Mouse (Mus musculus) liver, embryonic 12.5 days (tissue): ENCODE measurements around the gene Arhgap27. TPM values are rescaled to one million over a fixed set of nuclear protein-coding genes. Genes with fewer than 3 reads are reported as not detected.
A peak's percentile ranks its signal among the peaks of the same experiment; 100 is the strongest.

Source experiments
- ATAC-seq: fragments of 200-750 bp; cut with Nextera tagmentation; 2 replicates; pipeline ENCODE4 v1.8.0; 2017; ENCODE audit warnings: moderate number of reproducible peaks, mild to moderate bottlenecking, moderate library complexity
- H3K27ac ChIP-seq: fragments of 300-500 bp; sonication (generic); 2 replicates; pipeline ENCODE4 v1.5.1; 2016; ENCODE audit warnings: mild to moderate bottlenecking
- H3K27me3 ChIP-seq: fragments of 300-500 bp; sonication (generic); replicated peaks from 2 replicates; pipeline ENCODE4 v1.6.1; 2016; ENCODE audit warnings: mild to moderate bottlenecking, moderate library complexity
- H3K36me3 ChIP-seq: fragments of 300-500 bp; sonication (generic); 2 replicates; pipeline ENCODE4 v1.6.1; 2016; ENCODE audit warnings: mild to moderate bottlenecking, moderate library complexity
- H3K4me1 ChIP-seq: fragments of 300-500 bp; sonication (generic); 2 replicates; pipeline ENCODE4 v1.6.1; 2016
- H3K4me2 ChIP-seq: fragments of 300-500 bp; sonication (generic); 2 replicates; pipeline ENCODE4 v1.6.1; 2016; ENCODE audit warnings: mild to moderate bottlenecking, moderate library complexity
- H3K4me3 ChIP-seq: fragments of 300-500 bp; sonication (generic); 2 replicates; pipeline ENCODE4 v1.5.1; 2016; ENCODE audit warnings: mild to moderate bottlenecking, moderate library complexity
- H3K9ac ChIP-seq: fragments of 300-500 bp; sonication (generic); 2 replicates; pipeline ENCODE4 v1.6.1; 2016; ENCODE audit warnings: mild to moderate bottlenecking, moderate library complexity
- H3K9me3 ChIP-seq: fragments of 300-500 bp; sonication (generic); replicated peaks from 2 replicates; pipeline ENCODE4 v1.6.1; 2016; ENCODE audit warnings: mild to moderate bottlenecking, moderate library complexity
- WGBS: fragments of 180-500 bp; shearing (Covaris S2); methylation state at CpG from one replicate; pipeline ENCODE4 v1.1.7; 2016; ENCODE audit not compliant: insufficient replicate concordance; 5-methylcytosine and 5-hydroxymethylcytosine counted together
- polyA plus RNA-seq: library from polyadenylated mRNA; unstranded; fragments of >200 nt; fragmentation: Nextera tagmentation; extraction: Ambion mirVana; gene quantifications from 2 replicates; pipeline ENCODE4 v1.2.1, GENCODE M21; 2016

The Arhgap27 gene
- polyA plus RNA-seq, 1 experiment from 2014 or later = 4.0 TPM

DNA sequence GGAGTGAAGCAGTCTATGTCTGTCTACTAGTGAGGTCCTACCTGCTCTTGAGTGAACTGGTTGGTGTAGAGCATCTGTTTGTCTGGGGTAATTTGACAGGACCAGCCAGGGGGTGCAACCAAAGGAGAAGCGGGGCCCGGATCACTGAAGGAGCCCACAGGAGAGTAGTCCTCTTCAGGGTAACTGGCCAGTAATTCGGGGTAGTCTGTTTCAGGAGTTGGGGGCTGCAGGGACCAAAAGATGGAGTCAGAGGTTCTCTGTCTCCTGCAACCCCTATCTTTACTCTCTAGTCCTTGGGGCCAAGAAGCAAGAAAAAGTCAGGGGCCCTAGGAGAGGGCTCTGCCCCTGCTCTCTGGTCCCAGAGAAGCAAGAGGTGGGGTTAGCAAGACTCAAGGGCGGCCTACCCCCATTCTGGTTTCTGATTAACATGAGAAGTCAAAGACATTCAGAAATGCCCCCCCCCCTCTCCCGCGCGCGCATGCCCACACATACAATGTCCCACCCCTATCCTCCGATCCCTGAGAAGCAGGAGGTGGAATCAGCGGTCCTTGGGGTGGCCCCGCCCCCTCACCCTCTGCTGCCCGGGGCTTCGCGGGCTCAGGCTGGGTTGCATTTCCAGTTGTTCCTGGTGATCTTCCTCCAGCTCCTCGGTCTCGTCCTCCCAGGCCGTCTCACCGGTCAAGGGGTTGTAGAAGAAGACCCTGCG is 23.9 kb downstream of the Arhgap27 start:
- no peak overlapping the region for H3K9ac ChIP-seq
- no peak; the same call in 1 of the 2 replicates for ATAC-seq
- no peak overlapping the region for H3K27ac ChIP-seq

DNA sequence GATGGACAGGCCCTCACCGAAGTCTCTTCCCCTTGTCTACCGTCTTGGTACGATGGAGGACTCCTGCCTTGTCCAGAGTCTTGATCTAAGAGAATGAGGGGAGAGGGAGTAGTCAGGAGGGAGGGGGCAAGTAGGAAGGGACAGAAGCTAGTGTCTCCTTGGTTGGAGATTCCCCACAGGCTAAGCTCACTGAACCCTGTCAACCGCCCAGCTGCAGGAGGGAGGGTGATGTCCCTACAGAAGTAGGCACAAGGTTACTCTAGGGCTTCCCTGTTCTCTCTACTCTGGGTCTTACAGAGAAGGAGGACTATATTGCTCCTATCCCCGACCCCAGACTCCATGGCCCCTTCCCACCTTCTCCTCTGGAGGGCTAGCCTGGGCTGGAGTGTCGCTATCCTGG is 24.8 kb downstream of the Arhgap27 start:
- no peak overlapping the region for H3K4me3 ChIP-seq
- H3K4me2 ChIP-seq = no peak overlapping the region
- no peak overlapping the region for H3K27ac ChIP-seq
- no peak overlapping the region for H3K9ac ChIP-seq
- H3K27me3 ChIP-seq = peaks cover 9% of the 10 kb centered on the region
- H3K36me3 ChIP-seq = no peaks in the 10 kb centered on the region
- ATAC-seq = no peak
- H3K4me1 ChIP-seq = peaks cover 5% of the 10 kb centered on the region
- whole genome bisulfite sequencing = 73% methylated on average over 6 of the region's 6 CpGs
- no peaks in the 10 kb centered on the region for H3K9me3 ChIP-seq

More for the DNA sequence above, 23.9 kb downstream of the Arhgap27 start:
- Histone ChIP-seq H3K36me3 (no peaks in the 10 kb centered on the region), H3K4me2 (peak overlapping the region; percentile 11), H3K27me3 (peaks cover under 1% of the 10 kb centered on the region), H3K9me3 (no peaks in the 10 kb centered on the region), H3K4me1 (peaks cover 4% of the 10 kb centered on the region; the same call in 1 of the 2 replicates), H3K4me3 (no peak overlapping the region)
- WGBS = 70% methylated on average over 19 of the region's 19 CpGs

DNA sequence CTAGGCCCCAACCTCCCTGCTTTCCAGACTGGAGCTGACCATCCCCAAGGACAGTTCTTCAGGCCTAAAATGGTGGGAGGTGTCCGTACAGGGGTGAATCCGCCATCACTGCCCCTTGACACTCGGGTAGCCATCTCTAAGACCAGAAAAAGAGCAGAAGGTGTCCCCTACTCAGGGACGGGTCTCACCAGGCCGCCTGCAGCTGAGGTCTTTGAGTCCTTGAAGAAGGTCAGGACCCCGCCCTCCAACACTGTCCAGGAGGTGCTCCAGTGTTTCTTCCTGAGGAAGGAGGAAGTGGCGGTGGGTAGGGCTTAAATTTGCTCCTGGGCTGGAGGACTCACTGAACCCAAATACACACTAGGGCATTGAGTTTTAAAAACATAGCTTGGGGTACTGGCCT is 25.4 kb downstream of the Arhgap27 start:
- Histone ChIP-seq H3K9ac (no peak overlapping the region), H3K4me3 (no peak overlapping the region), H3K9me3 (no peaks in the 10 kb centered on the region), H3K4me1 (peaks cover 9% of the 10 kb centered on the region), H3K27ac (no peak overlapping the region), H3K27me3 (peaks cover 15% of the 10 kb centered on the region), H3K4me2 (no peak overlapping the region), H3K36me3 (no peaks in the 10 kb centered on the region)
- ATAC-seq = no peak
- 65% methylated on average over 7 of the region's 7 CpGs for WGBS

DNA sequence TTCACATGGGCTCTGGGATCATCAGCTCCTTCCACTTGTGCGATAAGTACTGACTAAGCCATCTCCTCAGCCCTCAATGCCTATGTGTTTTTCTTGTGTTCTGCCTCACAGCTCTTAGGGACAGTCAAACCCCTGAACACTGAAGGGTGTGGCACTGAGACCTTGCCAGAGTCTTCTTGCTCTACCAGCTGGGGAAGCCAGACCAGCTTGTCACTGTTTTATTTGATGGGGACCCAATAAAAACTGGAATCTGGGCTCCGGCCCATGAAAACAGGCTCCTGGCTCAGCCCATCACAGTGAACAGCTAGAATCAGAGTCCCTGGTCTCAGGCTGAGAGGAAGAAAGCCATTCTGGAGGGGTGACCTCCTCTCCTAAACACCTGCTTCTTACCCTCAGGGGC is 26.3 kb downstream of the Arhgap27 start:
- 77% methylated on average over 2 of the region's 2 CpGs for WGBS

DNA sequence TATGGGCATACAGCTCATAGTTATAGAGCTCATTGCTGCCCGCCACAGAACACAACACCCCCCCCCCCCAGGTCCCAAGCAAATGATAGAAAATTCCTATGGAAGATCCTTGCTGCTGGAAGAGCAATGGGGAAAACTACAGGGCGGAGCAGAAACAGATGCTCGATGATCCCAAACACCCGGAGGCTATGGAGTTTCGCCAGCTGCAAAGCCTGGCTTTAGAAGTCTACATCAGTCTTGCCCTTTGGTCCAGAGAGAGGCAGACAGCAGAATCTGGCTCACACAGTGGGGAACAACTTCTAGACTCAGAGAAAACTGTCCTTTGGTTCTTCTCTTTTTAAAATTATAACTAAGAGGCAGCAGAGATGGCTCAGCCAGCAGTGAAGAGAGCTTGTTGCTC is 27.9 kb downstream of the Arhgap27 start:
- Histone ChIP-seq H3K4me3 (no peak overlapping the region), H3K27me3 (peaks cover 20% of the 10 kb centered on the region), H3K9ac (no peak overlapping the region), H3K4me1 (peaks cover 12% of the 10 kb centered on the region; the same call in 1 of the 2 replicates), H3K4me2 (no peak overlapping the region), H3K27ac (no peak overlapping the region), H3K9me3 (no peaks in the 10 kb centered on the region), H3K36me3 (no peaks in the 10 kb centered on the region)
- no peak for ATAC-seq
- WGBS = 81% methylated on average over 5 of the region's 5 CpGs

More for the DNA sequence above, 26.3 kb downstream of the Arhgap27 start:
- peaks cover 11% of the 10 kb centered on the region for H3K4me1 ChIP-seq
- H3K36me3 ChIP-seq = no peaks in the 10 kb centered on the region
- no peak overlapping the region for H3K4me3 ChIP-seq
- no peak for ATAC-seq
- H3K4me2 ChIP-seq = no peak overlapping the region
- H3K27me3 ChIP-seq = peaks cover 20% of the 10 kb centered on the region
- H3K27ac ChIP-seq = no peak overlapping the region
- H3K9me3 ChIP-seq = no peaks in the 10 kb centered on the region
- no peak overlapping the region for H3K9ac ChIP-seq

DNA sequence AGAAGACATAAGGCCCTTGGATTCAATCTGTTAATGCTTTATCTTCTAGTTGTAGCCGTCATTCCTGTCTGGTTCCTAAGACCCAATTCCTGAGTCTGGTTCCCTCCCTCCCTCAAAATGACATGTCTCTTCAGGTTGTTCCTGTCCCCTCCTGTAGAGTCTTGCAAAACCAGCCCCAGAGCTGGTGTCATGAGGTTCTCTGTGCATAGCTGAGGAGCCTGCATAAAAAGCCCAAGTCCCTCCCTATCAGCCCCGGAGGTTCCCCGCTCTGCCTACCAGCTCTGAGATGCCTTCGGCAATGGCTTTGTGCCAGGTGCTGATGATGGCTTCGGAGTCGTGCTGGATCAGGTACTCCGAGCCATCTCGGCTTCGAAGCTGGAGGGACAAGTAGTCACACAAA is 28.6 kb downstream of the Arhgap27 start:
- Histone ChIP-seq H3K4me1 (peaks cover 12% of the 10 kb centered on the region; the same call in 1 of the 2 replicates), H3K36me3 (no peaks in the 10 kb centered on the region), H3K4me3 (no peak overlapping the region), H3K4me2 (no peak overlapping the region), H3K27me3 (peaks cover 20% of the 10 kb centered on the region), H3K27ac (no peak overlapping the region), H3K9ac (no peak overlapping the region), H3K9me3 (no peaks in the 10 kb centered on the region)
- WGBS = 76% methylated on average over 9 of the region's 9 CpGs
- ATAC-seq = no peak

DNA sequence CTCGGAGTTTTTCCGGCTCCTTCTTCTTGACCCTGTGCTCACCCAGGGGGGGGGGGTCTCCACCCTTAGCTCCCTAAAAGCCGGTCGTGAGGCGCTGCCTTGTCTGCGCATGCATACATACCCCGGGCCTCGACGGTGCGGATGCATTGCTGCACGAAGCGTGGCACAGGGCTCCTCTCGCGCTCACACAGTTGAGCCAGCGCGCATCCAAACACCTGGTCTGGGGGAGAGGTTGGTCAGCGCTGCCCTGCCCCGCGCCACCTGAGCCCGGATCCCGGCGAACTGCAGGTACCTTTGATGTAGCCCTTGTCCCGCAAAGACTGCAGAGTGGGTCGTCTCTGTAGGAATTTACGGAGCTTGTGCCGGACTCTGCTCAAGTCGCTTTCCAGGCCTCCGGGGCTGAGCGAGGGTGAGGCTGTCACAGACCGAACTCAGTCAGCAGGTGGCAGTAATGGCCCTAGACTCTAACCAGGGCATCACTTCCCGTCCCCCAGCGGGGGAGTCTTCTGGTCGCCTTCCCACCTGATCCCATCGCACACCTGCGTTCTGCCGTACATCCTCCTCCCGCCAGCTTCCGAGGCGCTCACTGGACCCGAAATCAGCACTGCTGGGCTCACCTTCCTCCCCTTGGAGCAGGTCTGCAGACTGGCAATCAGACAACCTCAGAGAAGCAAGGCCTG is 29.6 kb downstream of the Arhgap27 start:
- Histone ChIP-seq H3K9ac (no peak overlapping the region), H3K4me3 (no peak overlapping the region), H3K9me3 (no peaks in the 10 kb centered on the region), H3K4me1 (peaks cover 12% of the 10 kb centered on the region; the same call in 1 of the 2 replicates), H3K4me2 (peak overlapping the region; percentile 28), H3K27ac (no peak overlapping the region), H3K36me3 (no peaks in the 10 kb centered on the region), H3K27me3 (peaks cover 20% of the 10 kb centered on the region)
- WGBS = 54% methylated on average over 40 of the region's 40 CpGs
- no peak for ATAC-seq

DNA sequence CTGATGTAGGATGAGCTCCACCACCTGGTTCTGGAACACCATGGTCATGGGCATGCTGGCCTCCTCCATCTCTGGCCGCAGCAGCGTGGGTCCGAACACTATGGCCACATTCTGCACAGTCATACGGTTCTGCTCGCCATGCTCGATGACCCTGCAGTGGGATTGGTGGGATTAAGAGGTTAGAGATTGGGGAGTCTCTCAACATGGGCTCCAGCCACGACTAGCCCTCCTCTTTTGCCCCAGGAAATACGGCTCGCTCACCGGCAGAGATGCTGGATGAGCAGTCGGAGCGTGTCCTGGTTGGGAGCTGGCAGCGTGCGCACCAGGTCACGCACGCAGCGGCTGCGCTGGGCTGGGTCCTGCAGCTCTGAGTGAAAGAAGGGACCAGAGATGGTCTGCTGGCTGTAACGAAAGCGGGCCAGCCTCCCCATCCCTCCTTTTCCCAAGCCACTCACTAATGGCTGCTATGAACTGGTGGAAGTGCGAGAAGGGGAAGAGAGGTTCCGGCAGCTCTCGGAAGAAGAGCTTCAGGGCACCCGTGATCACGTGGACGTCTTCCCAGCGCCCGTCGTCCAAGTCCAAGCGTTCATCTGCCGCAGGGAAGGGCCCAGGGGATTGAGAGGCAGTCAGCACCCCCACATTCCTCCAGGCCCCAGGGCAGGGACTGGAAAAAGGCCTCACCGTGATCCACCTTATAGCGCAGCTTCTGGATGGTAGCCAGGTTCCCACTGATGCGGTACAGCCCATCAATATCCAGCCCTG is 30.4 kb downstream of the Arhgap27 start:
- Histone ChIP-seq H3K9me3 (no peaks in the 10 kb centered on the region), H3K4me1 (peaks cover 12% of the 10 kb centered on the region; the same call in 1 of the 2 replicates), H3K4me2 (peak overlapping the region; percentile 29), H3K36me3 (no peaks in the 10 kb centered on the region), H3K4me3 (no peak overlapping the region), H3K9ac (no peak overlapping the region), H3K27me3 (peaks cover 23% of the 10 kb centered on the region), H3K27ac (no peak overlapping the region)
- no peak for ATAC-seq
- 65% methylated on average over 34 of the region's 34 CpGs for WGBS

DNA sequence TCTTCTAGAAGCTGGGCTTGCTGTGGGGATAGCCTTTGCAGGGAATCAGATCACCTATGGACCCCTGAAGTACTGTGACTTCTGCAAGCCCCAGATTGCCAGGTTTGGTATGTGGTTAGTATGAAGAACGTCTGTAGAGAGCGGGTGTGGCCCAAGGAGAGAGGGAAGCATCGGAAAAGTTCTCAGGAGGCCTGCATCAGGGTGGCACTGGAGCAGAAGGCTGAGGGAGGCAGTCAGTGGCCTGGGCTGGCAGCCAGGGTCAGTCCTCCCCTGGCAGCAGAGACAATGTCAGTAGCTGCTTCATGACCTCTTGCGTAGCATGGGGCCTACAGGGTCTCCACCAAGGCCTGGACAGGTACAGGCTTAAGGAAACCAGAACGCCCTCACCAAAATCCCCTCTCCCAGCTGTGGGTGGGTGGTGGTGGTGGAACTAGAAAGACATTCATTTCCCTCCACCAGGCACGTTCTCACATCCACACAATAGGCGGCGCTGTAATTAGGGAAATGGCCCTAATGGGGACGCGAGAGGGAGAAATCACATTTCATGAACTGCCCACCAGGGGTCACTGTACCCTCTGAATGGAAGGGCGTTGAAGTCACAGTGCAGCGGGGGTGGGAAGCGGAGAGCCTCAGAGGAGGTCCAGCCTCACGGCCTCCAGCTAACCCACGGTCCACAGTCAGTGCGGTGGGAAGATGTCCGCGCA is 31.2 kb downstream of the Arhgap27 start:
- H3K27ac ChIP-seq = no peak overlapping the region
- H3K9me3 ChIP-seq = no peaks in the 10 kb centered on the region
- no peaks in the 10 kb centered on the region for H3K36me3 ChIP-seq
- H3K4me1 ChIP-seq = peaks cover 12% of the 10 kb centered on the region; the same call in 1 of the 2 replicates
- WGBS = 30% methylated on average over 18 of the region's 18 CpGs
- no peak overlapping the region for H3K9ac ChIP-seq
- 0 out of 2 replicates have a peak, but pooled peaks have one; percentile 25 for ATAC-seq
- H3K4me2 ChIP-seq = peak overlapping the region; percentile 29; the same call in 1 of the 2 replicates
- peaks cover 23% of the 10 kb centered on the region for H3K27me3 ChIP-seq
- no peak overlapping the region for H3K4me3 ChIP-seq

DNA sequence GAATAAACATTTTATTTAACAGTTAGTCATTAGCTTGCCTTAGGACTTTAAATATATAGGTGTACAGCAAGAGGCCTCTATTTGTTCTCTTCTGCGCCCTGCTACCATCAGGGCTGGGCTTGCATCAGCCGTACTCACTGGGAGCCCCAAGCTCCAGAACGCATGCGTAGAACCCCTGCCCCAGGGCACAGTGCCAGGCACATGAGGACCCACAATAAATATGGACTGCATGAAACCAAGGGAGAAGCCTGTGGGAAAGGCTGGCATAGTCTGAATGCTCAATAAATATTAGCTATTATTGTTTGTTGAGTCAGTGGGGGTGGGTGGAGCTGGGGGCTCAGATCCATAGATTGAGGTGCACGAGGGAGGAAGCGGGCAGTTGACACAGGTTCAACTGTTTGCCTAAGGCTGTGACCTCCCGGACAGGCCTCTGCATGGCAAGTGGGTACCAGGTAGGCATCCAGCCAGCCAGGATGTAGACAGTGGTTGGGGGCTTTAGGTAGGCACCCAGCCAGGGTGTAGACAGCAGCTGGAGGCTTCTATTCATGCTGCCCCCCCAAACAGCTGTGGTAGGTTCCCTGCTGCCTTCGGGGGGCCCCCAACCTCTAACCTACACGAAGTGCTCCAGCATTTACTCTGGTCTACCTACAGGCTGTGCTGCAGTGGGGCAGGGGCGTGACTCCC is 31.8 kb downstream of the Arhgap27 start:
- H3K27me3 ChIP-seq = peaks cover 23% of the 10 kb centered on the region
- no peaks in the 10 kb centered on the region for H3K36me3 ChIP-seq
- peaks cover 12% of the 10 kb centered on the region; the same call in 1 of the 2 replicates for H3K4me1 ChIP-seq
- H3K4me3 ChIP-seq = no peak overlapping the region
- no peak overlapping the region for H3K4me2 ChIP-seq
- H3K9ac ChIP-seq = no peak overlapping the region
- WGBS = 78% methylated on average over 10 of the region's 10 CpGs
- H3K9me3 ChIP-seq = no peaks in the 10 kb centered on the region
- no peak for ATAC-seq
- no peak overlapping the region for H3K27ac ChIP-seq
